Mouse (Mus musculus): Measurements from ENCODE around the gene Fhad1.
A peak's percentile ranks its signal among the peaks of the same experiment; 100 is the strongest.

Gene Fhad1

DNA sequence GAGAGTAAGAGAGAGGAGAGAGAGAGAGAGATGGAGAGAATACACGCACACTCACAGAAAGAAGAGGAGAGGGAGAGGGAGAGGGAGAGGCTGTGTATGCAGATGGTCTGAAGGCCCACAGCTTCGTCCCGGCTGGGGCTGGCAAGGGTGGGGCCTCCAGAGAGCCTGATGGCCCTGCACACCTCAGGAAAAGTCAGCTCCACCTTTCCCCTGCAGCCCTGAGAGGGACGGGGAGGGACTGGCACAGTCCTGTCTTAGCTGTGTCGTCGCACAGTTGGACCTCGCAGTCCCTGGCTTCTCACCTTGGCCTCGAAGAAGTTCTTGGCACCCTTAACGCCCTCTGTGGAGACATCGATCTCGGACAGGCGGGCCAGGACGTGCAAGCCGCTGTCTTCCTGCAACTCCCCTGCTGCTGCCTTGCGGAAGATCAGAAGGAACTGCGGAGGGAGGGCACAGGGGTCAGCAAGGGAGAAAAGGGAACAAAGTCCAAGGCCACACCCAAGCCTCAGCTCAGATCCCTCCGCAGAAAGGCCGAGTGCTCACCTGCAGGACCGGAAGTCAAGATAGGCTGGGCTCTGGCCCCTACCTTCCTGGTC lies 154.5 kb downstream of the Fhad1 start:
- no peak for DNase-seq

DNA sequence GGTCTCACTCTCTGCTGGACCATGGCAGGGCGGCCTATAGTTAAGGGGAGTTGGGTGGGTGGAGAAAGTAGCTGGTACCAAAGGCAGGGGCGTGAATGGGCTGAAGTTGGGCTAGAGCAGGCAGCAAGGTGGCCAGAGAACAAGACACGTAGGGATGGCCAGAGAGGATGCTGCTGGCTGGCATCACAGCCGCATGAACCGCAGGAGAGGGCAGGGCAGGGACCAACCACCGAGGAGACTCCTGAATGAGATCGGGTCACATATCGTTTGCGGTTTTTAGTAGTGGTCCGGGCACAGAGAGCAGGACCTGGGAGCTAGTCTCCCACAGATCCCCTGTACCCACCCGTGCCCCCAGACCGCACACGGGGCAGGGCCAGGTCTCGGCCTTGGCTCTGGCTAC lies 155.5 kb downstream of the Fhad1 start:
- DNase-seq: no peak

DNA sequence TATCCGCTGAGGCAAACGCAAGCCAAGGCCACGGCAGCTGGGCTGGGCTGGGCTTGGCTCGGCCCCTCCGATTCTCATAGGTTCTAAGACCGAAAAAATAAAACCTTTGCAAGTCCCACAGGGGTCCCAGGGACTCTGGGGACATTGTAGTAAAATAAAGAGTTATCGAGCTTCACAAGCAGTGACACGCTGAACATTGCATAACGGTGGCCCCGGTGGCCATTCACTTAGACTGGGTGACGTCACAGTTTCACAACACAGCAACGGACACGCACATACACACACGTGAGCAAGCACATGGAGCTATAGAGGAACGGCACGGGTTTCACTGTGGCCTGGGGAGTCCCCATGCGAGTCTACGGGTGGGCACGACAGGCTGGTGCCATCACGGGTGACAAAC lies 156.4 kb downstream of the Fhad1 start:
- no peak for DNase-seq

DNA sequence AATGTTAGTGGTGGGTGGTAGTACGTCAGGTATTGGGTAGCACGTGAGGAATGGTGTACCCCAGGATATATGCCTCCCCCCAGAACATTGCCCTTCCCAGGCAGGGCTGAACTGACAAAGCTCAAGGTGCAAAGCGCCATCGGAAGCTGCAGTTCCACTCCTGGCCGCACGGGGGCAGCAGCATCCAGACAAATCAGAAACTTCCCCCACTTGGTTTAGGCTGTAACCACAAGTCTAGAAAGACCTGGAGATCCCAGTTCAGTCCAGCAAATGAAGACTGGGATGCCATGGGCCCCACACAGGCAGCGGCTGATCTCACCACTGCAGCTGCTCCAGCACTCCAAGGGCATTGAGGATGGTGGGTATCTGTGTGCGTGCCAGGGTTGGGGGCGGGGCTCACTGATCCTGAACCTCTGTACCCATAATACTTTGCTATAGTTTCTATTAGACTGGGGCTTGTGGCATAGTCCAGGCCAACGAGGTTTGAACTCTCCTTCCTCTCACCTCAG lies 157.4 kb downstream of the Fhad1 start:
- DNase-seq: peak; percentile 79

GRCm38 (mm10) chr4:141853437-141853836 lies 161.4 kb downstream of the Fhad1 start:
- DNase-seq: peak; percentile 77

DNA sequence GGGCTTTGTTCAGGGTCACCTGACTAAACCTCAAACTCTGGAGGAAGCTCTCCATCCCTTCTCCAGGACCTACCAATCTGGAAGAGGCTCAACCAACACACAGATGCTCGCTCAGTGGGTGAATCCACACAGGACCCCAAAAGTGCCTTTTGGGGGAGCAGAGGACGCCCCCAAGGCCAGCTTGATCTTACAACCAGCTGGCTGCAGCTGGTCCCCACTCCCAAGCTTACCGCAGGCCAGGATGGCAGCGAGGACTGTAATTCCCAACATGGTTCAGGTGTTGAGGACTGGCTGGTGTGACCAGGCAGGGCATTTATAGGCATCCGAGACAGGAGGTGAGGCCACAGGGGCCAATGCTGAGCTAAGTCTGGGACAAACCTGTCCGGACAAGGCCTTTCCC lies 168.9 kb downstream of the Fhad1 start, which contains the start of gene Ctrc:
Gene Ctrc, minus strand, starts transcription at position 361 of the 400 bp plus-strand sequence.
- DNase-seq: no peak

All from right cerebral cortex, postnatal 14 days (tissue).